Mouse (Mus musculus) heart, postnatal 36 days (tissue): ENCODE data around the gene Hpf1. TPM values are rescaled to one million over a fixed set of nuclear protein-coding genes. Genes with fewer than 3 reads are reported as not detected.

Source experiments
- total RNA-seq, 2 experiments: library from RNA; stranded (reverse); gene quantifications; 2 replicates each; pipeline ENCODE4 v1.2.3; 2021

The Hpf1 gene
- total RNA-seq, 2 experiments from 2014 or later: 15.3 to 17.0 TPM

Other genes starting within 250 kb of the Hpf1 start
- 10 to 100 TPM; 33.6 to 34.3 TPM for gene Clcn3, start 92.9 kb downstream of the Hpf1 start, total RNA-seq
- gene Nek1, start 102.8 kb downstream of the Hpf1 start, total RNA-seq: 1 to 10 TPM; 8.0 to 9.4 TPM